In genomic region chrX:7789542-7790136, GRCm38 (mm10) we compare ENCODE assay signal across 8 mouse cellular contexts. TPM values are rescaled to one million over a fixed set of nuclear protein-coding genes. Genes with fewer than 3 reads are reported as not detected.
DNase-seq lines count a peak whose midpoint lies in the region; ATAC-seq lines count a peak whose summit lies in the region.

Gripap1 (plus strand) TSS chrX:7789765.

- peak within 1 kb of the TSS; percentile 64 for H3K4me2 ChIP-seq in heart, embryonic 14.5 days (ENCODE audit: low read length)
- peak within 1 kb of the TSS; percentile 64 for H3K4me2 ChIP-seq in liver, embryonic 13.5 days

- 0 out of 2 replicates have a peak, but pooled peaks cover 5% of the 10 kb centered on the region for H3K36me3 ChIP-seq in heart, embryonic 14.5 days (ENCODE audit: control insufficient read depth, insufficient read depth, low read length)
- H3K36me3 ChIP-seq in liver, embryonic 13.5 days = peaks cover 13% of the 10 kb centered on the region

- peak; percentile 58 for DNase-seq in fibroblast of lung, adult 2 months (ENCODE audit: low read depth)
- peak; percentile 81 for DNase-seq in kidney, postnatal 14 days
- peak; percentile 65 for DNase-seq in liver, embryonic 13.5 days
- peak; percentile 47 for DNase-seq in neural tube, embryonic 10.5 days (ENCODE audit: extremely low spot score, low spot score)
- DNase-seq in telencephalon, adult 2 months (ENCODE audit: low read depth, low spot score) = peak; percentile 94

- 15% methylated on average over 24 of the region's 24 CpGs for WGBS in heart, embryonic 14.5 days
- 8% methylated on average over 24 of the region's 24 CpGs for WGBS in liver, embryonic 13.5 days (ENCODE audit: insufficient replicate concordance)

- peak within 1 kb of the TSS; percentile 89 for H3K27ac ChIP-seq in brown adipose tissue, adult 24 weeks (replicated peaks; ENCODE audit: low read depth, low read length)
- no peak within 1 kb of the TSS for H3K27ac ChIP-seq in heart, embryonic 14.5 days (replicated peaks in 1 of 2; ENCODE audit: control insufficient read depth in 1 of 2, insufficient read depth in 1 of 2, low read depth in 2 of 2, low read length in 2 of 2)
- H3K27ac ChIP-seq in liver, embryonic 13.5 days = peak within 1 kb of the TSS; percentile 73

- H3K27me3 ChIP-seq in heart, embryonic 14.5 days (ENCODE audit: control insufficient read depth, insufficient read depth, low read length) = no peaks in the 10 kb centered on the region
- no peaks in the 10 kb centered on the region for H3K27me3 ChIP-seq in liver, embryonic 13.5 days

- H3K4me1 ChIP-seq in brown adipose tissue, adult 24 weeks (ENCODE audit: control insufficient read depth, insufficient read depth, insufficient read length, low read length) = no peaks in the 10 kb centered on the region
- H3K4me1 ChIP-seq in heart, embryonic 14.5 days (ENCODE audit: control insufficient read depth in 2 of 2, insufficient read depth in 2 of 2, low read length in 2 of 2) = no peaks in the 10 kb centered on the region; a peak in 1 of 4 replicates
- H3K4me1 ChIP-seq in liver, embryonic 13.5 days (replicated peaks) = peaks cover 13% of the 10 kb centered on the region

- peak within 1 kb of the TSS; percentile 78 for H3K4me3 ChIP-seq in brown adipose tissue, adult 24 weeks (ENCODE audit: insufficient read depth, low read depth, low read length)
- H3K4me3 ChIP-seq in heart, embryonic 14.5 days (ENCODE audit: control insufficient read depth in 1 of 2, insufficient read depth in 1 of 2, low read depth in 1 of 2, low read length in 2 of 2) = peak within 1 kb of the TSS; percentile 55 to 70
- H3K4me3 ChIP-seq in liver, embryonic 13.5 days (replicated peaks) = peak within 1 kb of the TSS; percentile 72

- H3K9ac ChIP-seq in heart, embryonic 14.5 days (ENCODE audit: low read length) = peak within 1 kb of the TSS; percentile 69
- H3K9ac ChIP-seq in liver, embryonic 13.5 days = peak within 1 kb of the TSS; percentile 78

- peak; percentile 97 for ATAC-seq in CD4-positive, CD25-positive, alpha-beta regulatory T cell, adult 4 months
- ATAC-seq in heart, embryonic 14.5 days (ENCODE audit: insufficient number of reproducible peaks, insufficient read depth, low FRiP score, low read depth) = peak; percentile 61
- peak; percentile 84 for ATAC-seq in liver, embryonic 13.5 days (ENCODE audit: low read depth)

- H3K9me3 ChIP-seq in heart, embryonic 14.5 days (ENCODE audit: control insufficient read depth, low read length) = no peaks in the 10 kb centered on the region
- no peaks in the 10 kb centered on the region for H3K9me3 ChIP-seq in liver, embryonic 13.5 days (replicated peaks)

RNA-seq across cellular contexts. Expression of gene Gripap1, which starts in this region (rescaled TPM):
- polyA plus RNA-seq in CD4-positive, CD25-positive, alpha-beta regulatory T cell, adult 4 months (2017; shearing (Covaris generic)) = 10 to 100 TPM; 58.7 to 98.2 TPM
- 18.6 and 19.2 TPM in 2 replicates for polyA plus RNA-seq in brown adipose tissue, adult 24 weeks (2012; ENCODE audit: insufficient read depth, insufficient read length, missing spikeins)
- polyA plus RNA-seq in heart, embryonic 14.5 days (2014; fragmentation: Nextera tagmentation; extraction: Ambion mirVana) = 25.0 and 26.6 TPM in 2 replicates
- polyA plus RNA-seq in liver, embryonic 13.5 days (2015; fragmentation: Nextera tagmentation; extraction: Ambion mirVana) = 30.6 and 32.3 TPM in 2 replicates

Comparison
In these comparisons a context has a peak if more than half of its experiments do, and no peak if none do; other contexts are left out.
1. H3K27ac ChIP-seq: peak in brown adipose tissue, adult 24 weeks (single experiment) and liver, embryonic 13.5 days (single experiment); none in heart, embryonic 14.5 days (0 of 2).
2. Peak in every context shown above with its lines, with median percentiles within 50 percentile points of each other: ATAC-seq, H3K4me3 ChIP-seq and DNase-seq.